Mouse (Mus musculus) bone marrow macrophage, adult 2 months (primary cell): ENCODE results near the gene Slc2a12.

Experiments
- CTCF ChIP-seq: IDR thresholded peaks from 2 replicates; pipeline ENCODE4 v1.5.1; 2012; ENCODE audit warnings: low read depth, mild to moderate bottlenecking, low read length, moderate library complexity
- POLR2A ChIP-seq: IDR thresholded peaks from 2 replicates; pipeline ENCODE4 v1.6.1; 2012; ENCODE audit warnings: mild to moderate bottlenecking, low read depth, low read length, borderline replicate concordance

DNA sequence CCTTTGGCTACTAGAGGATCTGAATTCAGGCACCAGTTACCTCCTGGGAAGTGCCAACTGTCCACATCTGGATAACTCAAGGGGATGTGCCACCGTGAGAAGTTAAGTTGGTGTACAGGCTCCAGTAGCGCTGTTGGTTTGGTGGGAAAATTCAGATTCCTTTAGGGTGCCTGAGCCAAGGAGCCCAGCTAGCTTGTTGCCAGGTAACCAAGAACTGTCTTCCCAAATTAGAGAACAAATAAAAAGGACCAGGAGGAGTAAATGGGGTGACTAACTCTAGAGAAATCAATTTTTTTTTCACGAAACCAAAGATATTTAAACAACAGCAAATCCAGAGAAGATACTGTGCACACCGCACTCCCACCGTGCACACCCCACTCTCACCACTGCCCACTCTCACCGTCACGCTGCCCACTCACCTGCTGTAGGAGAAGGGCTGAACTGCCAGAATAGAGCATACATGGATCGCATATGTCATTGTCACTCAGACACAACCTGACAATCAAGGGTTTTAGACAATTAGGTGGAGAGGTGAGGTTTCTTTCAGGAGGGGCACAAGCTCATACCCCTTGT lies 45.8 kb upstream of the Slc2a12 start:
- TF ChIP-seq POLR2A (no peak), CTCF (no peak)
